Mouse (Mus musculus) MEL-GATA-1-ER (cell line): Measurements from ENCODE around the gene Mat1a.
A peak's percentile ranks its signal among the peaks of the same experiment; 100 is the strongest.

Experiments
- DNase-seq: peaks from one replicate; pipeline ENCODE4 v3.0.0-alpha.2; 2012; ENCODE audit warnings: low read depth; ENCODE audit errors: extremely low read depth

Gene Mat1a

GRCm38 (mm10) chr14:41104853-41105444 is at the start of gene Mat1a:
Gene Mat1a, plus strand, starts transcription at chr14:41105035.
- DNase-seq = no peak

- no peak for DNase-seq
Measured at GRCm38 (mm10) chr14:41065168-41065567, 39.7 kb upstream of the Mat1a start.

- no peak for DNase-seq
Measured at GRCm38 (mm10) chr14:41066416-41066815, 38.4 kb upstream of the Mat1a start.

GRCm38 (mm10) chr14:41069108-41069507 is 35.7 kb upstream of the Mat1a start, which contains the start of gene Dydc2:
Gene Dydc2, minus strand, starts transcription at chr14:41069208.
- no peak for DNase-seq

GRCm38 (mm10) chr14:41070343-41070742 is 34.5 kb upstream of the Mat1a start:
- DNase-seq = no peak

- no peak for DNase-seq
Measured at GRCm38 (mm10) chr14:41072229-41072943, 32.4 kb upstream of the Mat1a start, which contains the start of gene Dydc1. Gene Dydc1, plus strand, starts transcription at chr14:41072911.

- no peak for DNase-seq
Measured at GRCm38 (mm10) chr14:41072944-41073275, 31.9 kb upstream of the Mat1a start.

- DNase-seq = no peak
Measured at GRCm38 (mm10) chr14:41082408-41082807, 22.4 kb upstream of the Mat1a start.

- DNase-seq = no peak
Measured at GRCm38 (mm10) chr14:41087509-41087908, 17.3 kb upstream of the Mat1a start.

- DNase-seq = no peak
Measured at GRCm38 (mm10) chr14:41090777-41091176, 14.1 kb upstream of the Mat1a start.

GRCm38 (mm10) chr14:41094114-41094513 is 10.7 kb upstream of the Mat1a start:
- peak; percentile 15 for DNase-seq

GRCm38 (mm10) chr14:41096296-41096860 is 8.5 kb upstream of the Mat1a start:
- no peak for DNase-seq

GRCm38 (mm10) chr14:41098726-41099125 is 6.1 kb upstream of the Mat1a start:
- no peak for DNase-seq

- DNase-seq = no peak
Measured at GRCm38 (mm10) chr14:41100712-41101111, 4.1 kb upstream of the Mat1a start.

GRCm38 (mm10) chr14:41101242-41101641 is 3.6 kb upstream of the Mat1a start:
- DNase-seq = no peak

GRCm38 (mm10) chr14:41102269-41102668 is 2.6 kb upstream of the Mat1a start:
- no peak for DNase-seq

- no peak for DNase-seq
Measured at GRCm38 (mm10) chr14:41111031-41111668, 6.3 kb downstream of the Mat1a start.

GRCm38 (mm10) chr14:41112944-41113343 is 8.1 kb downstream of the Mat1a start:
- DNase-seq = no peak

GRCm38 (mm10) chr14:41116271-41116670 is 11.4 kb downstream of the Mat1a start:
- DNase-seq = no peak

GRCm38 (mm10) chr14:41124683-41125082 is 19.8 kb downstream of the Mat1a start:
- DNase-seq = no peak

- DNase-seq = no peak
Measured at GRCm38 (mm10) chr14:41127997-41128396, 23.2 kb downstream of the Mat1a start.

- DNase-seq = no peak
Measured at GRCm38 (mm10) chr14:41131540-41131939, 26.7 kb downstream of the Mat1a start, which contains the start of gene Sftpa1. Gene Sftpa1, plus strand, starts transcription at chr14:41131782.
